Comparison of ENCODE assay signal across 8 mouse cellular contexts in genomic region chr14:31128101-31128825, GRCm38 (mm10). TPM values are rescaled to one million over a fixed set of nuclear protein-coding genes. Genes with fewer than 3 reads are reported as not detected.
DNase-seq lines count a peak whose midpoint lies in the region; ATAC-seq and TF ChIP-seq lines count a peak whose summit lies in the region.

No protein-coding gene starts in this region.

- peak; percentile 26; the same call in 1 of the 2 replicates for ATAC-seq in hindbrain, embryonic 13.5 days (ENCODE audit: low FRiP score)
- ATAC-seq in limb, embryonic 15.5 days (ENCODE audit: insufficient number of reproducible peaks, low FRiP score, low TSS enrichment, low read depth) = no peak
- ATAC-seq in midbrain, embryonic 14.5 days (ENCODE audit: low FRiP score, low TSS enrichment) = no peak

- no peak for TF ChIP-seq CTCF in layer of hippocampus, adult 2 months (conservative IDR thresholded peaks at IDR 0.05)

- H3K9ac ChIP-seq in hindbrain, embryonic 13.5 days = peak overlapping the region; percentile 81
- peak overlapping the region; percentile 67 for H3K9ac ChIP-seq in limb, embryonic 15.5 days
- peak overlapping the region; percentile 72 for H3K9ac ChIP-seq in midbrain, embryonic 14.5 days (replicated peaks; ENCODE audit: low read length)

- WGBS in hindbrain, embryonic 13.5 days = 3% methylated on average over 23 of the region's 23 CpGs
- under 1% methylated on average over 23 of the region's 23 CpGs for WGBS in limb, embryonic 15.5 days
- WGBS in midbrain, embryonic 14.5 days = 2% methylated on average over 23 of the region's 23 CpGs

- peaks cover 55% of the 10 kb centered on the region for H3K4me1 ChIP-seq in hindbrain, embryonic 13.5 days (replicated peaks)
- peaks cover 55% of the 10 kb centered on the region for H3K4me1 ChIP-seq in limb, embryonic 15.5 days
- H3K4me1 ChIP-seq in midbrain, embryonic 14.5 days (ENCODE audit: control insufficient read depth, insufficient read depth, low read length) = peaks cover 40% of the 10 kb centered on the region

- H3K27me3 ChIP-seq in hindbrain, embryonic 13.5 days = no peaks in the 10 kb centered on the region
- no peaks in the 10 kb centered on the region for H3K27me3 ChIP-seq in limb, embryonic 15.5 days
- H3K27me3 ChIP-seq in midbrain, embryonic 14.5 days (ENCODE audit: control insufficient read depth, insufficient read depth, low read length) = no peaks in the 10 kb centered on the region

- H3K9me3 ChIP-seq in hindbrain, embryonic 13.5 days = no peaks in the 10 kb centered on the region
- no peaks in the 10 kb centered on the region for H3K9me3 ChIP-seq in limb, embryonic 15.5 days
- no peaks in the 10 kb centered on the region for H3K9me3 ChIP-seq in midbrain, embryonic 14.5 days (ENCODE audit: control insufficient read depth, low read length)

- H3K4me2 ChIP-seq in hindbrain, embryonic 13.5 days = peak overlapping the region; percentile 93
- peak overlapping the region; percentile 69 for H3K4me2 ChIP-seq in limb, embryonic 15.5 days
- peak overlapping the region; percentile 72 for H3K4me2 ChIP-seq in midbrain, embryonic 14.5 days (ENCODE audit: low read length)

- DNase-seq in layer of hippocampus, adult 2 months (ENCODE audit: low spot score in 2 of 2) = peak in 1 of 2 experiments; percentile 12
- no peak for DNase-seq in layer of hippocampus, adult 9-11 months
- DNase-seq in adipocyte (ENCODE audit: low spot score) = peak; percentile 70
- DNase-seq in fibroblast of lung, adult 2 months (ENCODE audit: low read depth) = peak; percentile 30
- DNase-seq in midbrain, embryonic 14.5 days = peak; percentile 57
- peak; percentile 64 for DNase-seq in thymus, postnatal 4 days

- H3K4me3 ChIP-seq in layer of hippocampus, adult 2 months = peak overlapping the region; percentile 74
- H3K4me3 ChIP-seq in hindbrain, embryonic 13.5 days = peak overlapping the region; percentile 76
- H3K4me3 ChIP-seq in limb, embryonic 15.5 days = peak overlapping the region; percentile 66
- peak overlapping the region; percentile 71 for H3K4me3 ChIP-seq in midbrain, embryonic 14.5 days (replicated peaks; ENCODE audit: low read depth, low read length)

- H3K27ac ChIP-seq in layer of hippocampus, adult 2 months = peak overlapping the region; percentile 90
- peak overlapping the region; percentile 84 for H3K27ac ChIP-seq in hindbrain, embryonic 13.5 days
- peak overlapping the region; percentile 84 for H3K27ac ChIP-seq in limb, embryonic 15.5 days
- H3K27ac ChIP-seq in midbrain, embryonic 14.5 days (replicated peaks; ENCODE audit: low read depth, low read length) = peak overlapping the region; percentile 75

- peaks cover 3% of the 10 kb centered on the region; the same call in 1 of the 2 replicates for H3K36me3 ChIP-seq in hindbrain, embryonic 13.5 days
- peaks cover 9% of the 10 kb centered on the region for H3K36me3 ChIP-seq in limb, embryonic 15.5 days
- H3K36me3 ChIP-seq in midbrain, embryonic 14.5 days (ENCODE audit: control insufficient read depth, insufficient read depth, low read length) = peaks cover 14% of the 10 kb centered on the region; the same call in 1 of the 2 replicates

RNA-seq across cellular contexts. Expression of gene Smim4, which starts 0.5 kb away (rescaled TPM):
- 10 to 100 TPM; 26.4 to 28.0 TPM for total RNA-seq in layer of hippocampus, adult 2 months (2021)
- polyA plus RNA-seq in hindbrain, embryonic 13.5 days (2015; fragmentation: Nextera tagmentation; extraction: Ambion mirVana) = 83.1 and 83.2 TPM in 2 replicates
- polyA plus RNA-seq in limb, embryonic 15.5 days (2015; fragmentation: Nextera tagmentation; extraction: Ambion mirVana) = 58.9 and 64.1 TPM in 2 replicates
- 64.8 and 77.7 TPM in 2 replicates for polyA plus RNA-seq in midbrain, embryonic 14.5 days (2014; fragmentation: Nextera tagmentation; extraction: Ambion mirVana)

RNA-seq across cellular contexts. Expression of gene Nt5dc2, which starts 2.6 kb away (rescaled TPM):
- 10 to 100 TPM; 12.6 to 13.4 TPM for total RNA-seq in layer of hippocampus, adult 2 months (2021)
- polyA plus RNA-seq in hindbrain, embryonic 13.5 days (2015; fragmentation: Nextera tagmentation; extraction: Ambion mirVana) = 273 and 282 TPM in 2 replicates
- 336 and 349 TPM in 2 replicates for polyA plus RNA-seq in limb, embryonic 15.5 days (2015; fragmentation: Nextera tagmentation; extraction: Ambion mirVana)
- polyA plus RNA-seq in midbrain, embryonic 14.5 days (2014; fragmentation: Nextera tagmentation; extraction: Ambion mirVana) = 234 and 284 TPM in 2 replicates

RNA-seq across cellular contexts. Expression of gene Stab1, which starts 40.2 kb away (rescaled TPM):
- total RNA-seq in layer of hippocampus, adult 2 months (2021) = 10 to 100 TPM; 23.2 TPM
- polyA plus RNA-seq in hindbrain, embryonic 13.5 days (2015; fragmentation: Nextera tagmentation; extraction: Ambion mirVana) = 24.8 and 25.2 TPM in 2 replicates
- 42.5 and 44.4 TPM in 2 replicates for polyA plus RNA-seq in limb, embryonic 15.5 days (2015; fragmentation: Nextera tagmentation; extraction: Ambion mirVana)
- 6.6 and 26.6 TPM in 2 replicates for polyA plus RNA-seq in midbrain, embryonic 14.5 days (2014; fragmentation: Nextera tagmentation; extraction: Ambion mirVana)
